Mouse (Mus musculus): ENCODE measurements around the gene Naa50. TPM values are rescaled to one million over a fixed set of nuclear protein-coding genes. Genes with fewer than 3 reads are reported as not detected.

Naa50 gene
- total RNA-seq, 2 experiments from 2014 or later: 64.0 to 69.9 TPM

GRCm38 (mm10) chr16:44138979-44139535 is 573 bp upstream of the Naa50 start:
- DNase-seq (ENCODE audit: low spot score in 2 of 2): peak; percentile 83

- peak; percentile 48 to 58 for DNase-seq (ENCODE audit: low spot score in 2 of 2)
Measured at GRCm38 (mm10) chr16:44140186-44140787, 657 bp downstream of the Naa50 start.

GRCm38 (mm10) chr16:44141483-44141882 is 1.9 kb downstream of the Naa50 start:
- peak in 1 of 2 experiments; percentile 31 for DNase-seq (ENCODE audit: low spot score in 2 of 2)

GRCm38 (mm10) chr16:44149002-44149767 is 9.6 kb downstream of the Naa50 start:
- no peak for DNase-seq (ENCODE audit: low spot score in 2 of 2)

- DNase-seq (ENCODE audit: low spot score in 2 of 2): no peak
Measured at GRCm38 (mm10) chr16:44154497-44155057, 14.9 kb downstream of the Naa50 start.

GRCm38 (mm10) chr16:44159325-44159724 is 19.7 kb downstream of the Naa50 start:
- DNase-seq (ENCODE audit: low spot score in 2 of 2): no peak

- DNase-seq (ENCODE audit: low spot score in 2 of 2): no peak
Measured at GRCm38 (mm10) chr16:44163831-44164230, 24.2 kb downstream of the Naa50 start.

GRCm38 (mm10) chr16:44165182-44165581 is 25.6 kb downstream of the Naa50 start:
- no peak for DNase-seq (ENCODE audit: low spot score in 2 of 2)

GRCm38 (mm10) chr16:44168990-44169389 is 29.4 kb downstream of the Naa50 start:
- no peak for DNase-seq (ENCODE audit: low spot score in 2 of 2)

GRCm38 (mm10) chr16:44172297-44173154 is 32.9 kb downstream of the Naa50 start:
- peak; percentile 95 to 99 for DNase-seq (ENCODE audit: low spot score in 2 of 2)

GRCm38 (mm10) chr16:44173155-44173941 is 33.7 kb downstream of the Naa50 start, which contains the start of gene Usf3:
Usf3 (plus strand) TSS chr16:44173246.
- DNase-seq (ENCODE audit: low spot score in 2 of 2): peak; percentile 23 to 44

- DNase-seq (ENCODE audit: low spot score in 2 of 2): no peak
Measured at GRCm38 (mm10) chr16:44173966-44174530, 34.4 kb downstream of the Naa50 start.

GRCm38 (mm10) chr16:44175001-44175400 is 35.4 kb downstream of the Naa50 start:
- no peak for DNase-seq (ENCODE audit: low spot score in 2 of 2)

GRCm38 (mm10) chr16:44176511-44176910 is 36.9 kb downstream of the Naa50 start:
- DNase-seq (ENCODE audit: low spot score in 2 of 2): no peak

GRCm38 (mm10) chr16:44178555-44178954 is 38.9 kb downstream of the Naa50 start:
- DNase-seq (ENCODE audit: low spot score in 2 of 2): no peak

GRCm38 (mm10) chr16:44182597-44182996 is 43.0 kb downstream of the Naa50 start:
- DNase-seq (ENCODE audit: low spot score in 2 of 2): no peak

GRCm38 (mm10) chr16:44184769-44185168 is 45.1 kb downstream of the Naa50 start:
- DNase-seq (ENCODE audit: low spot score in 2 of 2): no peak

- DNase-seq (ENCODE audit: low spot score in 2 of 2): no peak
Measured at GRCm38 (mm10) chr16:44187172-44187571, 47.5 kb downstream of the Naa50 start.

- no peak for DNase-seq (ENCODE audit: low spot score in 2 of 2)
Measured at GRCm38 (mm10) chr16:44188766-44189165, 49.1 kb downstream of the Naa50 start.

- DNase-seq (ENCODE audit: low spot score in 2 of 2): no peak
Measured at GRCm38 (mm10) chr16:44190032-44190431, 50.4 kb downstream of the Naa50 start.

Measured in left cerebral cortex, adult 18-20 months (tissue).